Mouse (Mus musculus): ENCODE results near the gene Sept4. TPM values are rescaled to one million over a fixed set of nuclear protein-coding genes. Genes with fewer than 3 reads are reported as not detected.

The Sept4 gene
- polyA plus RNA-seq (2015; fragmentation: Nextera tagmentation; extraction: Ambion mirVana) = 18.0 and 22.2 TPM in 2 replicates

GRCm38 (mm10) chr11:87568255-87568953 lies at the start of gene Sept4:
Sept4 (plus strand) TSS chr11:87568903.
- no peak within 1 kb of the TSS for H3K27ac ChIP-seq (replicated peaks)
- no peaks in the 10 kb centered on the region for H3K4me1 ChIP-seq
- H3K36me3 ChIP-seq = no peaks in the 10 kb centered on the region
- H3K9ac ChIP-seq (replicated peaks) = no peak within 1 kb of the TSS
- H3K4me2 ChIP-seq (replicated peaks) = no peak within 1 kb of the TSS
- 85% methylated on average over 7 of the region's 7 CpGs for WGBS
- H3K4me3 ChIP-seq = no peak within 1 kb of the TSS
- no peaks in the 10 kb centered on the region for H3K9me3 ChIP-seq
- H3K27me3 ChIP-seq = no peaks in the 10 kb centered on the region
- ATAC-seq (replicated peaks) = no peak

- Histone ChIP-seq H3K4me1 (no peaks in the 10 kb centered on the region), H3K27me3 (no peaks in the 10 kb centered on the region), H3K4me3 (no peak overlapping the region), H3K4me2 (replicated peaks) (no peak overlapping the region), H3K9me3 (no peaks in the 10 kb centered on the region), H3K9ac (replicated peaks) (no peak overlapping the region), H3K27ac (replicated peaks) (no peak overlapping the region), H3K36me3 (no peaks in the 10 kb centered on the region)
- WGBS = 7% methylated on average over 2 of the region's 2 CpGs
- ATAC-seq (replicated peaks) = no peak
Observed at GRCm38 (mm10) chr11:87519260-87519659, 49.4 kb upstream of the Sept4 start.

GRCm38 (mm10) chr11:87523466-87523865 lies 45.2 kb upstream of the Sept4 start:
- ATAC-seq (replicated peaks) = no peak
- Histone ChIP-seq H3K27me3 (no peaks in the 10 kb centered on the region), H3K4me2 (replicated peaks) (no peak overlapping the region), H3K4me1 (no peaks in the 10 kb centered on the region), H3K27ac (replicated peaks) (no peak overlapping the region), H3K4me3 (no peak overlapping the region), H3K36me3 (no peaks in the 10 kb centered on the region), H3K9ac (replicated peaks) (no peak overlapping the region), H3K9me3 (no peaks in the 10 kb centered on the region)
- WGBS = 50% methylated on average over 5 of the region's 5 CpGs

GRCm38 (mm10) chr11:87523967-87524366 lies 44.7 kb upstream of the Sept4 start:
- Histone ChIP-seq H3K9me3 (no peaks in the 10 kb centered on the region), H3K9ac (replicated peaks) (no peak overlapping the region), H3K4me1 (no peaks in the 10 kb centered on the region), H3K27ac (replicated peaks) (no peak overlapping the region), H3K4me3 (no peak overlapping the region), H3K4me2 (replicated peaks) (no peak overlapping the region), H3K36me3 (no peaks in the 10 kb centered on the region), H3K27me3 (no peaks in the 10 kb centered on the region)
- ATAC-seq (replicated peaks) = no peak

GRCm38 (mm10) chr11:87524780-87525179 lies 43.9 kb upstream of the Sept4 start:
- ATAC-seq (replicated peaks) = no peak
- Histone ChIP-seq H3K9ac (replicated peaks) (no peak overlapping the region), H3K27me3 (no peaks in the 10 kb centered on the region), H3K4me3 (no peak overlapping the region), H3K27ac (replicated peaks) (no peak overlapping the region), H3K9me3 (no peaks in the 10 kb centered on the region), H3K4me1 (no peaks in the 10 kb centered on the region), H3K4me2 (replicated peaks) (no peak overlapping the region), H3K36me3 (no peaks in the 10 kb centered on the region)

- Histone ChIP-seq H3K9ac (replicated peaks) (no peak overlapping the region), H3K36me3 (no peaks in the 10 kb centered on the region), H3K27me3 (no peaks in the 10 kb centered on the region), H3K4me1 (no peaks in the 10 kb centered on the region), H3K4me2 (replicated peaks) (no peak overlapping the region), H3K4me3 (no peak overlapping the region), H3K27ac (replicated peaks) (no peak overlapping the region), H3K9me3 (no peaks in the 10 kb centered on the region)
- 84% methylated on average over 3 of the region's 3 CpGs for WGBS
- ATAC-seq (replicated peaks) = no peak
Observed at GRCm38 (mm10) chr11:87527364-87527763, 41.3 kb upstream of the Sept4 start.

- Histone ChIP-seq H3K4me3 (no peak overlapping the region), H3K27ac (replicated peaks) (no peak overlapping the region), H3K9ac (replicated peaks) (no peak overlapping the region), H3K36me3 (no peaks in the 10 kb centered on the region), H3K4me2 (replicated peaks) (no peak overlapping the region), H3K27me3 (no peaks in the 10 kb centered on the region), H3K9me3 (no peaks in the 10 kb centered on the region), H3K4me1 (no peaks in the 10 kb centered on the region)
- ATAC-seq (replicated peaks) = no peak
- WGBS = 57% methylated on average over 4 of the region's 4 CpGs
Observed at GRCm38 (mm10) chr11:87527990-87528389, 40.7 kb upstream of the Sept4 start.

- Histone ChIP-seq H3K9me3 (no peaks in the 10 kb centered on the region), H3K9ac (replicated peaks) (no peak overlapping the region), H3K4me2 (replicated peaks) (no peak overlapping the region), H3K4me3 (no peak overlapping the region), H3K36me3 (no peaks in the 10 kb centered on the region), H3K27ac (replicated peaks) (no peak overlapping the region), H3K4me1 (no peaks in the 10 kb centered on the region), H3K27me3 (no peaks in the 10 kb centered on the region)
- WGBS = 59% methylated on average over 6 of the region's 6 CpGs
- ATAC-seq (replicated peaks) = no peak
Observed at GRCm38 (mm10) chr11:87531695-87532094, 37.0 kb upstream of the Sept4 start.

- H3K36me3 ChIP-seq = no peaks in the 10 kb centered on the region
- no peak overlapping the region for H3K27ac ChIP-seq (replicated peaks)
- no peak overlapping the region for H3K4me2 ChIP-seq (replicated peaks)
- no peak overlapping the region for H3K9ac ChIP-seq (replicated peaks)
- H3K9me3 ChIP-seq = no peaks in the 10 kb centered on the region
- 49% methylated on average over 8 of the region's 8 CpGs for WGBS
- no peaks in the 10 kb centered on the region for H3K27me3 ChIP-seq
- no peak for ATAC-seq (replicated peaks)
- H3K4me1 ChIP-seq = no peaks in the 10 kb centered on the region
- H3K4me3 ChIP-seq = no peak overlapping the region
Observed at GRCm38 (mm10) chr11:87542285-87542684, 26.4 kb upstream of the Sept4 start.

GRCm38 (mm10) chr11:87542906-87543305 lies 25.8 kb upstream of the Sept4 start:
- no peak for ATAC-seq (replicated peaks)
- no peaks in the 10 kb centered on the region for H3K9me3 ChIP-seq
- 48% methylated on average over 3 of the region's 3 CpGs for WGBS
- no peaks in the 10 kb centered on the region for H3K36me3 ChIP-seq
- no peaks in the 10 kb centered on the region for H3K4me1 ChIP-seq
- H3K4me2 ChIP-seq (replicated peaks) = no peak overlapping the region
- no peak overlapping the region for H3K27ac ChIP-seq (replicated peaks)
- H3K4me3 ChIP-seq = no peak overlapping the region
- no peaks in the 10 kb centered on the region for H3K27me3 ChIP-seq
- no peak overlapping the region for H3K9ac ChIP-seq (replicated peaks)

- no peaks in the 10 kb centered on the region for H3K27me3 ChIP-seq
- no peak for ATAC-seq (replicated peaks)
- no peaks in the 10 kb centered on the region for H3K9me3 ChIP-seq
- H3K27ac ChIP-seq (replicated peaks) = no peak overlapping the region
- H3K4me1 ChIP-seq = no peaks in the 10 kb centered on the region
- no peak overlapping the region for H3K9ac ChIP-seq (replicated peaks)
- 79% methylated on average over 4 of the region's 4 CpGs for WGBS
- no peaks in the 10 kb centered on the region for H3K36me3 ChIP-seq
- H3K4me3 ChIP-seq = no peak overlapping the region
- no peak overlapping the region for H3K4me2 ChIP-seq (replicated peaks)
Observed at GRCm38 (mm10) chr11:87553342-87553741, 15.4 kb upstream of the Sept4 start.

- ATAC-seq (replicated peaks) = no peak
Observed at GRCm38 (mm10) chr11:87554386-87554785, 14.3 kb upstream of the Sept4 start.

GRCm38 (mm10) chr11:87555106-87555703 lies 13.5 kb upstream of the Sept4 start:
- Histone ChIP-seq H3K27ac (replicated peaks) (no peak overlapping the region), H3K36me3 (no peaks in the 10 kb centered on the region), H3K4me3 (no peak overlapping the region), H3K27me3 (no peaks in the 10 kb centered on the region), H3K9ac (replicated peaks) (no peak overlapping the region), H3K9me3 (no peaks in the 10 kb centered on the region), H3K4me1 (no peaks in the 10 kb centered on the region), H3K4me2 (replicated peaks) (no peak overlapping the region)
- WGBS = 33% methylated on average over 2 of the region's 2 CpGs
- ATAC-seq (replicated peaks) = no peak

More at GRCm38 (mm10) chr11:87554386-87554785, 14.3 kb upstream of the Sept4 start:
- Histone ChIP-seq H3K4me1 (no peaks in the 10 kb centered on the region), H3K9ac (replicated peaks) (no peak overlapping the region), H3K4me2 (replicated peaks) (no peak overlapping the region), H3K9me3 (no peaks in the 10 kb centered on the region), H3K36me3 (no peaks in the 10 kb centered on the region), H3K27ac (replicated peaks) (no peak overlapping the region), H3K4me3 (no peak overlapping the region), H3K27me3 (no peaks in the 10 kb centered on the region)
- 25% methylated on average over 5 of the region's 5 CpGs for WGBS
